Mouse (Mus musculus) left cerebral cortex, postnatal 36 days (tissue): Measurements from ENCODE around the gene Rpl5. TPM values are rescaled to one million over a fixed set of nuclear protein-coding genes. Genes with fewer than 3 reads are reported as not detected.
"Not testable (repeated sequence)": the region's sequence is repeated elsewhere in the genome, so short reads cannot be mapped to it uniquely, and the experiment has no call there.

Experiments used
- DNase-seq, 2 experiments: peaks; one replicate each; pipeline ENCODE4 v3.0.0; 2021 to 2022; ENCODE audit warnings: low spot score in 2 of 2, mixed read lengths in 1 of 2
- intact Hi-C: fragments of 180-260 bp; cut with DNase I; formaldehyde crosslinking; loops from one replicate; pipeline ENCODE4 v1.15.1; 2025
- total RNA-seq, 2 experiments: library from RNA; stranded (reverse); gene quantifications; 2 replicates each; pipeline ENCODE4 v1.2.3; 2021

Gene Rpl5
- total RNA-seq, 2 experiments from 2014 or later: 51.5 to 67.5 TPM

GRCm38 (mm10) chr5:107891515-107891914, 8.8 kb upstream of the Rpl5 start:
- not testable (repeated sequence) for DNase-seq

DNA sequence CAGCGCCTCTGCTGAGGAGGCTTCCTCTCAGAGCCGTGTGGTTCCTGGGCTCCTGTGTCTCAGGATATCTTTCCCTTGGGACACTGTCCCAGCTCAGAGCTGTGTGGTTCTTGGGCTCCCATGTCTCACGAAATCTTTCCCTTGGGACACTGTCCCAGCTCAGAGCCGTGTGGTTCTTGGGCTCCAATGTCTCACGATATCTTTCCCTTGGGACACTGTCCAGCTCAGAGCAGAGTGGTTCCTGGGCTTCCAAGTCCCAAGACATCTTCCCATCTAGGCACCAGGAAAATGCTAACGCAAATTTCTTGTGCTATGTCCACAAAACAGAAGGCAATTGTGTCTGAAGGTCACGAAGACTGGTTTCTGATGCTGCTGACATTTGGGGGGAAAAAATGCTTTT, 5.6 kb upstream of the Rpl5 start:
- intact Hi-C loops: loop anchor here (5.0 kb wide), 2 partner anchors 107 to 282 kb away; no protein-coding TSS in a partner anchor
- no peak for DNase-seq

More at GRCm38 (mm10) chr5:107891515-107891914, 8.8 kb upstream of the Rpl5 start:
- intact Hi-C loops: loop anchor here (5.0 kb wide), 2 partner anchors 104 to 279 kb away; no protein-coding TSS in a partner anchor

- no peak for DNase-seq
- intact Hi-C loops: no loop called here
These were observed 4.0 kb upstream of the Rpl5 start for GRCm38 (mm10) chr5:107896265-107896664.

- no peak for DNase-seq
- intact Hi-C loops: loop anchor here (2.0 kb wide), 1 partner anchor 32 kb away; no protein-coding TSS in a partner anchor
These were observed 813 bp downstream of the Rpl5 start for GRCm38 (mm10) chr5:107901014-107901615.

- intact Hi-C loops: no loop called here
- no peak for DNase-seq
These were observed 4.0 kb downstream of the Rpl5 start for GRCm38 (mm10) chr5:107904325-107904724.

- intact Hi-C loops: no loop called here
- no peak for DNase-seq
These were observed 8.3 kb downstream of the Rpl5 start for GRCm38 (mm10) chr5:107908514-107909110.

DNA sequence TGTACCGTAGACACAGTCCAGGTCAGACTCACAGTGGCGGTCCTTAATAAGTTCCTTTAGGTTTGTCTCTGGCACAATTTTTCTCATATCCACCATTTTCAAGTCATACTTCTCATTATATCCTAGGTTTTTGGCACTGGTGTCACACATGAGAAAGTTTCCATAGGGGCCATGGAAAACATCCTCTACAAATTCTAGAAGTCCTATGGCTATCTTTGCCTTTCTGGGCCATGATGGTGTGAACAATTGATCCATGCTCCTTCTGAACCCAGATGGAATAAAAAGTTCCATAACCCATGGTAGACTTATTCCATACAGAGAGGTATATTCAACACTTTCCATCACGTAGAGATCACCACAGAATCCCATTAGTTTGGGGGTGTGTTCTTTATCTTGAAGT, 9.4 kb downstream of the Rpl5 start:
- no peak for DNase-seq
- intact Hi-C loops: no loop called here

- no peak for DNase-seq
- intact Hi-C loops: no loop called here
These were observed 9.8 kb downstream of the Rpl5 start for GRCm38 (mm10) chr5:107910084-107910616.

DNA sequence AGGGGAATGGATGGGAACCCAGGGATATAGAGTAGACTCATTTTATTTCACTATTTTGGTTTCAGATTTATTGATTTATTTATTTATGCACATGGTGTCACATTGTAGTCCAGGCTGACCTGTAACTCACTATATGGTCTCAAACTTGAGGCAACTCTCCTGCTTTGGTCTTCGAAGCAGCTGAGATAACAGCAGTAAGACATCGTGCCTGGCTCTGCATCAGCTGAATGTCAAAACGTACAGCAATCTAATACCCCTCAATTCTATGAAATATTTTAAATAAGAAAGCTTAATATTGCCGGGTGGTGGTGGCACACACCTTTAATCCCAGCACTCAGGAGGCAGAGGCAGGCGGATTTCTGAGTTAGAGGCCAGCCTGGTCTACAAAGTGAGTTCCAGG, 10.7 kb downstream of the Rpl5 start:
- intact Hi-C loops: no loop called here
- DNase-seq: no peak

DNA sequence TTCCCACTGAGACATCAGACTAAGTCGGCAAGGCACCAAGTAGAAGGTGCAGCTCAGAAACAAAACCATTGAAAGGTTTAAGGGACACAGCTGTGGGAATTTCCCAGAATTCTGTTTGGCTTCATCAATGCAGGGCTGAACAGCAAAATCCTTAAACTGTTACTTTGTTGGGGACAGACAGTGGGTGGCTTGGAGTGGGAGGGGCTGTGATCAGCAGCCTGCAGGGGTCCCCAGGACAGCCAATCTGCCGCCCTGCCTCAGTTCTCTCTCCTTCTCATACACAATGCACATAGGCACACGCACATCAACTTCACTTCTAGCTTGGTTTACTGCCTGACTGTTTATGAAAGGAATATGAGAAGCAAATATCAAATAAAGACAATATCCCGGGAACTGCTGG, 15.0 kb downstream of the Rpl5 start:
- DNase-seq: no peak
- intact Hi-C loops: no loop called here

- no peak for DNase-seq
- intact Hi-C loops: loop anchor here (5.0 kb wide), 2 partner anchors 66 to 81 kb away; partner anchors contain the start of gene Fam69a
These were observed 21.3 kb downstream of the Rpl5 start for GRCm38 (mm10) chr5:107921400-107922252.

DNA sequence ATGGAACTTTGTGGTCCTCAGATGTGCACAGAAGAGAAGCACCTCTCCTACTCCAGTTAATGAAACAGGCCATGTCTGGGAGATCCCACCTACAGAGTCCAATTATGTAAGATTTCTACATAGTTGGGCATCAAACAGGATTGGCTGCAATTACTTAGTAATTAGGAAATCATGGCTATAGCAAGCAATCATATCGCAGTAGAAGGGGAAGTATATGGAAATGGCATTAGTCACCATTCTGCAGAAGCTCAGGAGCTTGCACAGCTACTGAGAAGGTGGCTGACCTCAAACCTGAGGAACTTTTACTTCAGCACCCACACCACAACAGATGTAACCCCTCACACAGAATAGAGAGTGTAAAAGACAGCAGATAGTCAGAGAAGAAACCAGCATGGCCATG, 22.5 kb downstream of the Rpl5 start:
- intact Hi-C loops: loop anchor here (5.0 kb wide), 2 partner anchors 64 to 79 kb away; partner anchors contain the start of gene Fam69a
- DNase-seq: no peak

DNA sequence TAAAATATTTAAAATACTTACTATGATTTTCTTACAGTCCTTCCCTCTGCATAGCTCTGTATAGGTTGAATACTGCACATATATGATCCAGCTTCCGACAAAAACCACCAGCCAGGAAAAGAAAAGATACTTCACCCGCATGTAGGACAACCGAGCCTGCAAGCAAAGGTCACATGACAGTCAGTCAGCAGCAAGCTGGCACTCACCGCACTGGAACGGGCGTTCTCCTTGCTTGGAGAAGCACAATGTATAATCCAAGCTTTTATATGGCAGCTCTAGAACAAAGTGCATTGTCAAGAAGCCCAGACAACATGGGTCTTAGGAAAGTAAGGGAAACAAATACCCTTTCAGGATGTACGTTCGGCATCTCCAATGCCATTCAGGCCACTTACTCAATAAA, 24.3 kb downstream of the Rpl5 start:
- no peak for DNase-seq
- intact Hi-C loops: loop anchor here (5.0 kb wide), 2 partner anchors 63 to 78 kb away; partner anchors contain the start of gene Fam69a

DNA sequence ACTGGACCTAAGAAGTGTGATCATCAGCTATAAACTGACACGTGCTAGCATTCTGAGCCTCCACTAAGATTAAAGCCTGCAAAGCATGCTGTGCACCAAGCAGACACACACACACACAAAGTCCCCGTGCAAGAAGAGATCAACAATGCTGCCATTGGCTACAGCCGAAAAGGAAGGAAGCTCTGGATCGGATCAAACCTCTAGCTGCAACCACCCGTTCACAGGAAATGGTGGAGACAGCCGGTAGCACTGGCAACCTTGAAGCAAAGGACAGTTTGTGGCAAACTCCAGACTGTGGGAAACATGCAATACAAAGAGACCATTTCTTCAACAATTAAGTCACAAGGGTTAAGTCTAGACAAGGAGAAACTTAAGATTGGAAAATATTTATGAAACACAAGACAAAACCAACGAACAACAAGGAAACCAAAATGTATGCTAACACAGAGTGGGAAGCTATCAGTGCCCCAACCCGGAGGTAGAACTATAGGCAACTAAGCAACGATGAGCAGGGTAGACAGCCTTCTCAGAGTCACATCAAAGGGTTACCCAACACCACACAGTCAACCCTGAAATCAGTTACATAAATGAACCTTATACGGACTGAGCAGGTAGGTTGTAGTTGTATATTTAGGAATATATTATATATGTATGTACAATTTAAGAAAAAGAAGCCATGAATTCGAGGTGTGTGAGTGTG, 26.4 kb downstream of the Rpl5 start:
- no peak for DNase-seq
- intact Hi-C loops: no loop called here

GRCm38 (mm10) chr5:107932556-107932955, 32.3 kb downstream of the Rpl5 start:
- no peak for DNase-seq
- intact Hi-C loops: no loop called here

DNA sequence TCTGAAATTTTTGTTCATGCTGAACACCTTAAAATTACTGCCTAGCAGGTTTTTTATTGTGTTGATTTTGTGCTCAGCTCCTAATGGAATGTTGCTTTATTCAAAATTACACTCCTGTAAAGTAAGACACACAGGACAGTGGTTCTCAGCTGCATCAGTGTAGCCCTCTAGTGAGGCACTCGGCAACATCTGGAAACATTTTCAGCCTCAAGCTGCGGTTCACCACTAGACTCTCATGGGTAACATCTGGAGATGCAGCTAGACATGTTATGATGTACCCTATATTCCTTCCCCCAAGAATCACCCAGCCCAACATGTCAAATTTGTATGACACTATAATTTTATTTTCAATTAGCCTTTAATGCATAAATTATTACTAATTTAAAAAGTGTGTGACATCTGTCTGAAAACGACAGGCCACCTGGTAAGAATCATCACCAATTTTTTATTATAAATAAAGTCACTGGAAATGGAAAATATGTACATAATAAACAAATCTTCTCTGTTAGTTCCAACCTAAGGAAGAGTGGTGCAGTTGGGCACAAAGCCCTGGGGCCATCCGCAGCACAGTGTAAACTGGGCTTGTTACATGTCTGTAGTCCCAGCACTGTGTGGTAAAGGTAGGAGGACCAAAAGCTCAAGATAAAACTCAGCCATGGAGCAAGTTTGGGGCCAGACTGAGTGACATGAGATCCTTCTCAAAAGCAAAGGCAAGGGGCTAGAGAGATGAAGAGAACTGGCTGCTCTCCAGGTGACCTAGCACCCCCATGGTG, 33.1 kb downstream of the Rpl5 start:
- no peak for DNase-seq
- intact Hi-C loops: no loop called here

GRCm38 (mm10) chr5:107934770-107935543, 34.7 kb downstream of the Rpl5 start:
- intact Hi-C loops: no loop called here
- no peak for DNase-seq
